Mouse (Mus musculus) hindbrain, embryonic 12.5 days (tissue): ENCODE data around the gene Tas2r139. TPM values are rescaled to one million over a fixed set of nuclear protein-coding genes. Genes with fewer than 3 reads are reported as not detected.
"Not testable (repeated sequence)": the region's sequence is repeated elsewhere in the genome, so short reads cannot be mapped to it uniquely, and the experiment has no call there.

ENCODE experiments used
- ATAC-seq: fragments of 200-750 bp; cut with Nextera tagmentation; 2 replicates; pipeline ENCODE4 v1.8.0; 2017; ENCODE audit warnings: moderate TSS enrichment; ENCODE audit not compliant: low FRiP score
- H3K27ac ChIP-seq: fragments of 300-500 bp; sonication (generic); 2 replicates; pipeline ENCODE4 v1.5.1; 2016; ENCODE audit warnings: mild to moderate bottlenecking
- H3K27me3 ChIP-seq: fragments of 300-500 bp; sonication (generic); 2 replicates; pipeline ENCODE4 v1.6.1; 2016; ENCODE audit warnings: mild to moderate bottlenecking
- H3K36me3 ChIP-seq: fragments of 300-500 bp; sonication (generic); 2 replicates; pipeline ENCODE4 v1.6.1; 2016; ENCODE audit warnings: mild to moderate bottlenecking
- H3K4me1 ChIP-seq: fragments of 300-500 bp; sonication (generic); 2 replicates; pipeline ENCODE4 v1.6.1; 2016
- H3K4me2 ChIP-seq: fragments of 300-500 bp; sonication (generic); replicated peaks from 2 replicates; pipeline ENCODE4 v1.6.1; 2016; ENCODE audit warnings: mild to moderate bottlenecking
- H3K4me3 ChIP-seq: fragments of 300-500 bp; sonication (generic); 2 replicates; pipeline ENCODE4 v1.5.1; 2016; ENCODE audit warnings: mild to moderate bottlenecking
- H3K9ac ChIP-seq: fragments of 300-500 bp; sonication (generic); 2 replicates; pipeline ENCODE4 v1.6.1; 2016; ENCODE audit warnings: mild to moderate bottlenecking, moderate library complexity
- H3K9me3 ChIP-seq: fragments of 300-500 bp; sonication (generic); replicated peaks from 2 replicates; pipeline ENCODE4 v1.6.1; 2016; ENCODE audit warnings: mild to moderate bottlenecking
- WGBS: fragments of 180-500 bp; shearing (Covaris S2); methylation state at CpG from one replicate; pipeline ENCODE4 v1.1.7; 2016; 5-methylcytosine and 5-hydroxymethylcytosine counted together
- polyA plus RNA-seq: library from polyadenylated mRNA; unstranded; fragments of >200 nt; fragmentation: Nextera tagmentation; extraction: Ambion mirVana; gene quantifications from 2 replicates; pipeline ENCODE4 v1.2.1, GENCODE M21; 2016

Gene Tas2r139
- not detected in 2 replicates for polyA plus RNA-seq

GRCm38 (mm10) chr6:42140636-42141035 is at the start of gene Tas2r139:
Gene Tas2r139, plus strand, starts transcription at chr6:42140936.
- no peaks in the 10 kb centered on the region for H3K4me1 ChIP-seq
- ATAC-seq, result no peak
- H3K9ac ChIP-seq, result no peak within 1 kb of the TSS
- no peak within 1 kb of the TSS for H3K4me3 ChIP-seq
- H3K27ac ChIP-seq, result no peak within 1 kb of the TSS
- H3K27me3 ChIP-seq, result no peaks in the 10 kb centered on the region
- 74% methylated on average over 3 of the region's 3 CpGs for WGBS
- no peaks in the 10 kb centered on the region for H3K9me3 ChIP-seq
- no peak within 1 kb of the TSS for H3K4me2 ChIP-seq
- no peaks in the 10 kb centered on the region for H3K36me3 ChIP-seq

- not testable (repeated sequence) for H3K27me3 ChIP-seq, H3K4me3 ChIP-seq, H3K4me2 ChIP-seq, H3K9ac ChIP-seq, H3K9me3 ChIP-seq, H3K4me1 ChIP-seq, H3K36me3 ChIP-seq, ATAC-seq, H3K27ac ChIP-seq
- 79% methylated on average over 15 of the region's 15 CpGs for WGBS
These were observed 10.4 kb downstream of the Tas2r139 start for GRCm38 (mm10) chr6:42151115-42151514.

- Histone ChIP-seq H3K27ac (no peak overlapping the region), H3K4me3 (no peak overlapping the region), H3K9me3 (no peaks in the 10 kb centered on the region), H3K27me3 (no peaks in the 10 kb centered on the region), H3K36me3 (no peaks in the 10 kb centered on the region), H3K4me2 (no peak overlapping the region), H3K4me1 (no peaks in the 10 kb centered on the region), H3K9ac (no peak overlapping the region)
- no peak for ATAC-seq
- 81% methylated on average over 1 of the region's 1 CpGs for WGBS
These were observed 41.7 kb downstream of the Tas2r139 start for GRCm38 (mm10) chr6:42182462-42182861.

GRCm38 (mm10) chr6:42186230-42186629 is 45.5 kb downstream of the Tas2r139 start:
- WGBS, result 62% methylated on average over 3 of the region's 3 CpGs

More at GRCm38 (mm10) chr6:42186230-42186629, 45.5 kb downstream of the Tas2r139 start:
- ATAC-seq, result no peak
- H3K4me2 ChIP-seq, result no peak overlapping the region
- H3K4me3 ChIP-seq, result no peak overlapping the region
- H3K4me1 ChIP-seq, result no peaks in the 10 kb centered on the region
- H3K27ac ChIP-seq, result no peak overlapping the region
- H3K9ac ChIP-seq, result no peak overlapping the region
- H3K9me3 ChIP-seq, result no peaks in the 10 kb centered on the region
- H3K36me3 ChIP-seq, result no peaks in the 10 kb centered on the region
- H3K27me3 ChIP-seq, result no peaks in the 10 kb centered on the region

Other genes starting within 250 kb of the Tas2r139 start
- gene Sval1, start 189.3 kb upstream of the Tas2r139 start, polyA plus RNA-seq, result not detected in 2 replicates
- gene Sval3, start 172.8 kb upstream of the Tas2r139 start, polyA plus RNA-seq, result not detected in 2 replicates
- gene Sva, start 102.5 kb upstream of the Tas2r139 start, polyA plus RNA-seq, result not detected in 2 replicates
- gene Tas2r144, start 74.4 kb downstream of the Tas2r139 start, polyA plus RNA-seq, result not detected in 2 replicates
- gene Gstk1, start 105.0 kb downstream of the Tas2r139 start, polyA plus RNA-seq, result 16.2 and 18.8 TPM in 2 replicates
- 0.81 and 1.4 TPM in 2 replicates for gene Tmem139, start 121.0 kb downstream of the Tas2r139 start, polyA plus RNA-seq
- gene Casp2, start 124.0 kb downstream of the Tas2r139 start, polyA plus RNA-seq, result 61.4 and 63.5 TPM in 2 replicates
- 1.4 and 1.7 TPM in 2 replicates for gene Clcn1, start 145.7 kb downstream of the Tas2r139 start, polyA plus RNA-seq
- gene Fam131b, start 183.7 kb downstream of the Tas2r139 start, polyA plus RNA-seq, result 4.3 and 4.9 TPM in 2 replicates
- 71.4 and 82.5 TPM in 2 replicates for gene Zyx, start 208.7 kb downstream of the Tas2r139 start, polyA plus RNA-seq
- 1.9 and 2.4 TPM in 2 replicates for gene Epha1, start 232.3 kb downstream of the Tas2r139 start, polyA plus RNA-seq